Mouse (Mus musculus) left cerebral cortex, adult 9 months (tissue): ENCODE measurements around the gene Zdhhc5.
"Not testable (repeated sequence)": the region's sequence is repeated elsewhere in the genome, so short reads cannot be mapped to it uniquely, and the experiment has no call there.

Experiments used
- DNase-seq, 2 experiments: peaks; one replicate each; pipeline ENCODE4 v3.0.0; 2022; ENCODE audit warnings: low spot score in 2 of 2

Gene Zdhhc5

DNA sequence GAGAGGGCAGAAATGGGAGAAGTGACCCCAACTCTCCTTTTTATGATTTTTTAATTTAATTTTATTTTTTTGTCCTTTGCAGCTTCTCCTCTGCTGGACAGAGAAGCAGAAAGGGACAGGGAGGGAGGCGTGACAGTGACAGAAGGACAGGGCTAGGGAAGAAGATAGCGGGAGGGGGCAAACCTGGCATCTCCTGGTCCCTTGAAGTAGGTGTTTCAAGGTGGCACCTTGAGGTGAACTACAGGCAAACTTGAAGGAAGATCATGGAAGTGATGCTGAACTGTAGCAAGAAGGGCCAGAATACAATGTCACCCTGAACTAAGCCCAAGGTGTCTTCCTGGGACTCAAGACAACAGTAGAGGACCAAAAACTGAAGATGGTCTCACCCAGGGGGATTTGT is 19.9 kb upstream of the Zdhhc5 start:
- no peak for DNase-seq

DNA sequence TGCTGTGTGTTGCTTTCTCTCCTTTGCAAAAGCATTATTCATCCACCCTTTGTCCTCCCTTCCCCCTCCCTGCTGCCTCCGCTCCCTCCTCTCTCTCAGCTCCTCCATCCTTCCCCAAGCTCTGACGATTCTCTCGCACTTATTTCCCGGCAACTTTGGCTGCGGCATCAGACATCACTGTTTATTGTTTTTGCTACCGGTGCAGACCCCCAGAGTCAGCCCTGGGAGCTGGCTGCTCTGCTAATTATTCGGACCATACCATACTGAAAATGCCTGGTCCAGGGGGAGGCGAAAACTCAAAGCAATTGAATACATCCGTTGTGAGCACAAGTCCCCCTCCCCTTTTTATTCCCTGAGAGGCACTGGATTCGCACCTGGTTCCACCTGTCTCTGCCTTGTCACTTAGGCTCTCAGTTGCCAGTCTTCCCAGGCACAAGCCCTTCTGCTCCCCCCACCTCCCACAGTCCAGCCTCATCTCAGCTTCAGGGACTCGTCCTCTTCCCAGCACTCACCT is 19.4 kb upstream of the Zdhhc5 start:
- no peak for DNase-seq

DNA sequence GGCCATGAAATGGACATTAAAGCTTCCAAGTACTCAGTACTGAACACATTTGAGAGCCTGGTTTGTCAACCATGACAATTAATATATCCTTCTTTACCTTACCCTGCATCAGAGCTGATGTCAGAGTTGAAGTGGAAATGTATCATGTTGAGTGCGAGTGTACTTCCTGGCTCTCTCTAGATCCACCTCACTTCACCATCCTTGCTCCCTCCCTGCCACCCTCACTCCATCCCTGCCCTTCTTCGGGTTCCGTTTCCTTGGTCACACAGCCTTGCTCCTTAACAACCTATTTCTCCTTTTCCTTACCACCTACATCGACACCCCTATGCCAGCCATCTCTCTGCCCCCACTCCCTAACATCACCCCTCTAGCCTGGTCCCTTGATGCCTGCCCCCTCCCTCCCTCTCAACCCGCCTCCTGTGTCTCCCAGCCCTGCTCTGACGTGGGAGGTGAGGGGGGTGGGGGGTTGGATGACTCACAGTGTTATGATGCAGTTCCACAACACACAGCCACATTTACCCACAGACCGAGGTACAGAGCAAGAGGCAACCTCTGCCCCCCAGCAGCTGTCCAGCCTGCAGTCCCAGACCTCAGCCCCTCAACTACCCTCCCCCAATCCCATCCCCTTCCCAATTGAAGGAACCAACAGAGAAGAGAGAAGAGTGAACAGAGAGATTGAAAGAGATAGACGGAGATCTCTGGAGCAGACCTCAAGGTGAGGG is 18.8 kb upstream of the Zdhhc5 start, which contains the start of gene Ypel4:
Gene Ypel4 (plus strand): TSS at position 480 of the 722 bp plus-strand sequence.
- DNase-seq = peak in 1 of 2 experiments; percentile 75

DNA sequence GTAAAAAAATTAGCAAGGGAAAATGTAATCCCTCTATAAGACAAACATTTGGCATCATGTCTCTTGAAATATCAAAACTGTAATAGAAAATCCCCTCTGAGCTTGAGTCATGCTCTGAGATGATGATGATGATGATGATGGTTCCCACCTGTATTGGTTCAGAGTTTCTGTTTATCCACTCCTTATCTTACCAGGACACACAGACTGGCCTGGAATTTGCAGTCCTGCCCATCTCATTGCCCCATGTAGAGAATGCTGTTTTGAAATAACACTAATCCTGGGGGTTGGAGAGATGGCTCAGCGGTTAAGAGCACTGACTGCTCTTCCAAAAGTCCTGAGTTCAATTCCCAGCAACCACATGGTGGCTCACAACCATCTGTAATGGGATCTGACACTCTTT is 17.4 kb upstream of the Zdhhc5 start:
- no peak for DNase-seq

DNA sequence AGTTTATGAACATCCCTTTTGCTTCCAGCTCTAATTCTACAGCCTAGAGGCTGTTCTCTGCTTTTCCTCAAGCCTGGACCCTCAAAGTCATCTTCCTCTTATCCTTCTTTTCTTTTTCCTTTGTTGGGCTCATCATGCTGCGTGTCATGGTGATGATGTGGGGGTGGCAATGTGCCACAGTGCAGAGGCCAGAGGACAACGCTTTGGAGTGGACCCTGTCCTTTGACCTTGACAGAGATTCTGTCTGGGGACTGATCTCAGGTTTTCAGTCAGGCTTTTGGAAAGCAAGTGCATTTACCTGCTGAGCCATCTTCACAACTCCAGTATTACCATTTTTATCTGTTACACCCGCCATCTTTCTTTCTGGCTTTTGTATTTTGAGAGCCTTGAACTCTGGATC is 16.2 kb upstream of the Zdhhc5 start:
- no peak for DNase-seq

DNA sequence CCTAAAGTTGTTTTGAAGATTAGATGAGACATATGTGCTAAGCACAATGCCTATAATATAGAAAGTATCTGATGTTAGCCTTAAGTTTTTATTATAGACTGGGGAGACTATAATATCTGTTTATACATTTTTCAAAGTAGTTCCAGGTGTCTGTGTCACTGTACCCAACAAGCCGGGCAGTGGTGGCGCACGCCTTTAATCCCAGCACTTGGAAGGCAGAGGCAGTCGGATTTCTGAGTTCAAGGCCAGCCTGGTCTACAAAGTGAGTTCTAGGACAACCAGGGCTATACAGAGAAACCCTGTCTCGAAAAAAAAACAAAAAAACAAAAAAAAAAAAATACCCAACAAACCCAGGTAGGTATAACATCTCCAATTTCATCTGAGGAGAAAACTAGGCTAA is 13.2 kb upstream of the Zdhhc5 start:
- DNase-seq = not testable (repeated sequence)

DNA sequence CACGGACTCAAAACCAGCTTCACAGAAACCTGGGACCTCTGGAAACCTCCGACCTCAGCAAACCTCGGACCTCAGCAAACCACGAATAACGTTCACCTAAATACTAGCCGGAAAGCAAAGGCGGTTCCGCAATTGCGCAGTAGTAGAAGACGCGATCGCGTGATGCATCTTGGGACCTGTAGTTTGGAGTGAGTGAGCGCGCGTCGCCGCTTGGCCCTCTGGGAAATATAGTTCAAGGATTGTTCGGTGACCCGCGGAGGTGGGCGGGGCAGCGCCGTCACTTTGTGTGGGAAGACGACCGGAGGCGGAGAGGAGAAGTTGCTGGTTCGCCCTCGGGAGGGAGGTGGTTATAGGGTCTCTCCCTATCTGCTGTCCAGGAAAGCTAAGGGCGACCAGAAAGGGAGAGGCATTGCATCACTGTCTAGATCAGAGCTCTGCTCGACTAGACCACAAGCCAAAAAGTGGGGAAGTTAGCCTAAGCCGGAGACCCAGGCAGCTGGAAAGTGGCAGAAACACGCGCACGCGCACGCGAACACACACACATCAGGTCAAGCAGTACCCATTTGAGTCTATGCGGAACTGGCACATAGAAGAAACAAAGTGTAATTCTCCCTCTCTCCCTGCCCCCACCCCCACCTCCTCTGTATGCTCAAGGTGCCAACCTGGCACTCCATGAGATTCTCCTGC is 12.3 kb upstream of the Zdhhc5 start, which contains the start of gene Clp1:
Gene Clp1 (minus strand): TSS at position 179 of the 687 bp plus-strand sequence.
- DNase-seq = peak; percentile 88 to 98

DNA sequence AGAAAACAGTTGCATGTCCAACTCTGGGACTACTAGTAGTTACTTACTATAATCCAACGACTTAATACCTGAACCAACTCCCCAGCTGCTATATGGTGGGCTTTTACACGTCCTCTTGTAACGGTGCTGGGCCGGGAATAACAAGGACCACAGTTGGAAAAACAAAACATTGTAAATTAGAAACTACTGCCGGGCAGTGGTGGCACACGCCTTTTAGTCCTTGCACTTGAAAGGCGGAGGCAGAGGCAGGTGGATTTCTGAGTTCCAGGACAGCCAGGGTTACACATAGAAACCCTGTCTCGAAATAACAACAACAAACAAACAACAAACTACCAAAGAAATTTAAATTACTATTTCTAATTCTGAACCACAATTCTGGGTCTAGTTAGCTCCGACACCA is 11.7 kb upstream of the Zdhhc5 start:
- DNase-seq = no peak

DNA sequence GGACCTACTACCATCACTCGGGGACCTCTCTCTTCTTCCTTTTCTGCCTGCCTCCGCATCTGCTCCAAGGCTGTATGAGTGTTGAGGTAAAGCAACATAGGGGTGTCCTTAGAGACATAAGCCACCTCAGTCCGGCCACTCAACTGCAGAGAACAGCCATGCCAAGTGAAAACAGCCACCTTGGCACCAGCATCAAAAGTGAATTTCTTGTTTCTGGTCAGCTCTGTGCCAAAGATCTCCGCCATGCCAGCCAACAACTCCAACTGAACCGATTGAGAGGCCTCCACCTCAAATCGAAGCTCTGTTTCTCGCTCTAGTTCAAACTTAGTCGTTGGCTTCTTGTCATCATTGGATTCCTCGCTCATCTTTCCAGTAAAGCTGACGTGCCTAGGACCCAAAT is 10.8 kb upstream of the Zdhhc5 start:
- no peak for DNase-seq

DNA sequence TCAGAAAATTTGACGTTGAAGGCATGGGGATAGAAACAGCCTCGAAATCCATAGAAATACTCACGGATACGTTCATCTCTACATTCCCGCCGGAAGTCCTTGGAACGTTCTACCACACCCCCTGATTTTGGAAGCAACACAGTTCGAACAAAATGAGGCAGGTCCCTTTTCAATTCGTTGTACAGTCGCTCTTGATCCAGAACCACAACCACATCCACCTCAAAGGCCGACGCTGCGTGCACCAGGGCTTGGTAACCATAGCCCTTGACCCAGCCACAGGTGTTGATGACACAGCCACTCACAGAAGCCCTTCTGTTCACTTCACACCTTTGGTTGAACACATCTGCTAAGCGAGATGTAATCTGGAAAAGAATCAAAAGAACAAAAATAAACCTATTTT is 8.9 kb upstream of the Zdhhc5 start:
- no peak for DNase-seq

DNA sequence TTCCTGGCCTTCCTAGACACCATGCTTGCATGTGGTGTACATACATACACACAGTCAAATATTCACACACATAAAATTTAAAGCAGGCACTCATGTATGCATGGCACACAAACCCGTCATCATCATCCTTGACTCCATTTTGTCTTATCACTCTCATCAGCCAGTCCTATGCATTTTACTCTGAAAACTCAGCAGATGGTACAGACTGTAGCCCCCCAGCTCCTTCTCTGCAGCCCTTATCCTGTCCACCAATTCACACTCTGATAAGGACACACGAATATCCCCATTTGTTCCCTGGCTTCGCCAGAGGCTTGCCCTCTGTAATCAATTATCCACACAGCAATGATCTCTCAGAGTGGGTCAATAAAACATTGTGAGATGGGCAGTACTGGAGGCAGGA is 6.2 kb upstream of the Zdhhc5 start:
- DNase-seq = no peak

DNA sequence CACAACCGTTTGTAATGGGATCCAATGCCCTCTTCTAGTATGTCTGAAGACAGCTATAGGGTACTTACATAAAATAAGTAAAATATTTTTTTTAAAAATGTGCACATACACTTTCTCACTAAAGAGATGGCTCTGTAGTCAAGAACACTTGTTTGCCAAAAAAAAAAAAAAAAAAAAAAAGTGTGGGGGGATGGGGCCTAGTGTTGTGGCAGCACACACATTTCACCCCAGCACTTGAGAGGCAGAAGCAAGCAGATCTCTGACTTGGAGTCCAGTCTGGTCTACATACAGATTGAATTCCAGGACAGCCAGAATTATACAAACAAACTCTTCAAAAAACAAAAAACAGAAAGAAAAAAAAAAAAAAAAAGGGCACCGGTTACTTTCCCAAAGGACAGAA is 5.7 kb upstream of the Zdhhc5 start:
- no peak for DNase-seq

DNA sequence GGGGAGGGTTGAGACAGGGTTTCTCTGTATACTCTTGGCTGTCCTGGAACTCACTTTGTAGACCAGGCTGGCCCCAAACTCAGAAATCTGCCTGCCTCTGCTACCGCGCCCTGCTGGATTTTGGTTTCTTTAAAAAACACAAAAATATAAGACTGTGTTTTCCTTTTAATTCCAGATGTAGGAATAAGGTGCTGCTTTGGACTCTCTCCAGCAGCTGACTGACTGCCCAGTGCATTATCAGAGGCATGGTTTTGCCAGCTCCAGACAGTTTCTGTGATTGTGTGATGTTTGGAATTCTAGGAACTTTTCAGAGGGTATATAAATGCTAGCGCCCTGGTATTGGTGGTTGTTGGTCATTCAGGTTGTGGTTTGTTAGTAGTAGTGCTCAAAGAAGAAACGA is 2.4 kb upstream of the Zdhhc5 start:
- DNase-seq = no peak

DNA sequence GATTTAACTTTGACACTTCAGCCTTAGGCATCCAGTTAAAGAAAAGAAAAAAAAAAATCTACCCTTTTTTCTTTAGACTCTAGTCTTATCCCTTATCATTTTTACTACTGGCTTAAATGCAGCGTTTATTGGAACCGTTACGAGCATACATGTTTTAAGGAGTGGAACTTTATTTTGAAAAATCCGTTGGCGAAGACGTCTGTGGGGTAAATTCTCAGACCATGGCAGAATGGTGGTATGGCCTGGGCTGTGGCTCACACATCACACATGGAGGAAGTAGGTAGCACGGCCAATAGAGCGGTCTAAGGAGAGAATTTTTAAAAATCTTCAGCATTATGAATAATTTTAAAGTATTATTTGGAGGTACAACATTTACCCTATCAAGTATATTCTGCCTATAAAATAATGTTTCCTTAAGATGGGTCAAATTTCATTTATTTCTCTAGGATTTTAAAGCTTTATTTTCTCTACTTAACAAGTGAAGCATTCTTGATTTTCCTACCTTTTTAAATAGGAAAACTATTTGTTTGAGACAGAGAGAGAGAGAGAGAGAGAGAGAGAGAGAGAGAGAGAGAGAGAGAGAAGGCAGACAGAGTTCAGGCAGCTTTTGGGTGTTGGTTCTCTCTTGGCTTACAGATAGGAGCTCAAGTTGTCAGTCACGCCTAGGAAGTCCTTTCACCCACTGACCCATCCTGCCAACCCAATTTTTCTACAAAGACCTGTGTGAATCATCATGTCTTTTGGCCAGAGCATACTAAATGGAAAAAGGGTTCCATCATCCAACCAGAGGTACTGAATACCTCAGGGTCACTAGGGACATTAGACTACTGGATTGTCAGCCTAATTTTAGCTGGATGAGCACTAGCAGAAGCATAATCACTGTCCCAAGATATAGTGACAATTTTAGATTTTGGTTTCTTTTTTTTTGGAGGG is 1.7 kb upstream of the Zdhhc5 start:
- DNase-seq = no peak

DNA sequence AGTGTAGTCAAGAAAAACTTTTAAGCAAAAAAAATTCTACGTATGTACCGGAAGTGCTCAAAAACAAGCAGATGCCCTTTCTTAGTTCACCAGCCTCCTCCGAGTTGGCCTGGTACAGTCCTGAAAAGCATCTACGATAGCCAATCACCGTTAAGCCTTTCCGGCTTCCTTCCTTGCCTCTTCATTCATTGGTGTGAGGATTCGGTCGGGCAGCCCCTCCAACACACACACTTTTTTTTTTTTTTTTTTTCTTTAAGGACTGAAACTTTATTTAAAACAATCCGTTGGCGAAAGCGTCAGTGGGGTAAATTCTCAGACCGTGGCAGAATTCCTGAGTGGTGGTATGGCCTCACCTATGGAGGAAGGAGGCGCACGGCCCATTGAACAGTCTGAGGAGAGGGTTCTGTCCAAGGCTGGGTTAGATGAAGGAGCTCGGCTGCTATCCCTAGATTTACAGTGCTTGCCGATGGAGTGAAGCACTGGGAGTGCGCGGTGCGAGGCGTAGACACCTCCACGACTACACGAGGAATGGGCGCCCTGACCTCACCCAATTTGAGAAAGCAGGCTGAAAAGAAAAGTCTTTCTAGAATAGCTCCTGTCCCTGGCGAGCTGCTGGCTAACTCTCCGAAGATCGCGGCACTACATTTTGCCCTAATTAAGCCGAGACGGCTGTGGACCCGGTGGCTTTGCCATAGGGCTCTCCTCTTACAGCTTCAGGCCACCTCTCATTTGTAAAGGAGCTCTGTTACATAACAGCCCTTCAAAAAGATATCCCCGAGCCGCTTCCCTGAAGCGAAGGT is 782 bp upstream of the Zdhhc5 start:
- peak; percentile 72 to 95 for DNase-seq

DNA sequence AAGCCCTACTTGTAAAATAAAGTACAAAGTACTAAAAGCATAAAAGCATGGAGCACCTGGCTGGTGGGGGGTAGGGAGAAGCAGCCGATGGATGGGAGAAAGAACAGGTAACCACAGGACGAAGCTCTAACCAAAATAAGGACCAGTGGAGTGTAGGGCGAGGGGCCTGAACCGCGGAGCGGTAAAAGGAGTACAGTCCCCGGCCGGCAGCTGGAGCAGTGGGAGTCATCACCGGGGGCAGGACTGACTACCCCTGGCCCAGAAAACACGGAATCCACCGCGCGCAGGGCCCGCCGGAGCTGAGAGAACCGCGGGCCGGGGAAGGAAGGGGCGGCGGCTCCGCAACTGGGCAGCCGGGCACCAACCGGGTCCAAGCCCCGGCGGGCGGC is 564 bp downstream of the Zdhhc5 start:
- DNase-seq = no peak

DNA sequence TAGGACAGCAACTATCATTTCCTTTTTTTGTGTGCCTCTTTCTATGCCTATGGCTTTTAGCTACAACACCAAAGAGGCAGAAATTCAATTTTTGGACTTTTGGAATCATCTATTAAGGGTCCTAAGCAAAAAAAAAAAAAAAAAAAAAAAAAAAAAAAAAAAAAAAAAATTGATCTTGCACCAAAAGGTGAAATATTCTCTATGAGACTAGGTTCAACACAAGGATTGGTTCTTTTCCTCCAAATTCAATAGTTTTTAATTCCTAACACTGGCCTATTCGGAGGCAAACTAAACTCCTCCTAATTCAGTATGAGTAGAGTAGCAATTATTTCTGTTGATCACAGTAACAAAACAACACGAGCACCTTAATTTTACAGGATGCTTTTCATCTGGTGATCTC is 3.1 kb downstream of the Zdhhc5 start:
- DNase-seq = no peak

DNA sequence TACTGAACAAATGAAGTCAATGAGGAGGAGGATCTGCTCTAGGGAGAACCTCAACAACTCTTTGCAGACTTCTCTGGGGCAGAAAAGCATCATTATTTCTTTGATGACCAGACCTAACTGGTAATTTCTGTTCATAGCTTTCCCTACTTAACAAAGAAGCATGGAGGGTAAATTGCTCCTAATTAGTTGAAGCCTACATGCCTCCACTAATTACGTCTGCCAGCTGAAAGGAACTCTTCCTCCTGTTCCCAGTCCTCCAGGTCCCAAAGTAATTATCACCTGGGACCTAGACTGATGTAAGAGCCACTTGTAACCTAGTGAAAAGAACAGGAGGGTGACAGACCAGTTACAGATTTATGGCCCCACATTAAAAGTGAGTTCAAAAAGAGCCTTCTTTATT is 7.5 kb downstream of the Zdhhc5 start:
- DNase-seq = no peak

DNA sequence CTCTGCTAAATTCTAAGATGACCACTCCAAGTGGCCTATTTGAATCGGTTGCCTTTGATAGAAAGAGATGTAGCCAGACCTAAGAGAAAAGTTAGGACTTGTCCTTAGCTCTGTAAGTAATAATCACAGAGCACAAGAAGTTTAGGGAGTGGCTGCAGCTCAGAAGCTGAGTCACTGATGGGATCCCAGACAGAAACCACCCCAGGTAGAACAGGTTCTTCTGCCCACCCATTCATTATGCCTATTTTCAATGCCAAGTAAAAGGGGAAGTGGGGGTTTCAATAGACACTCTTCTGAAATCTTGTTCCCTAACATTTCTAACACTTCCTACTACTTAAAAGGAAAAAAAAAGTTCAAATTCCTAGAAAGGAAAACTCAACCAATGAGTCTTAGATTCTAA is 9.7 kb downstream of the Zdhhc5 start:
- no peak for DNase-seq

DNA sequence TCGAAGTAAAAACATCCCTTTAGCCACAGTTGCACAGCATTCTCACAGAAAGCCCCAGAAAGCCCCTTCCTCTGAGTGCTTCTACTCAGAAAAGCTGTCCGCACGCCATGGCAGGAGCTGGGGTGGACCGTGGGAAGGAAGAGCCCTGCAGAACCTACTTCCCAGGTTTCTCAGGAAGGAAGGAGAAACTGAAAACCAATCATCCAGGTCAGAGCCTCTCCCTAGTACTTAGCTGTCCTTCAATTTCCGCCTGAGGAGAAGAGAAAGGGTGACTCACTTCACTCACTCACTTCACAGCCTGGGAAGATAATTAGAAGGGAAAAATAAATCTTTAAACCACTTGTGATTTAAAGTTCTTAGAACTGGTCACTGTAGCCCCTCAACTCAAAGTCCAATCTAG is 10.7 kb downstream of the Zdhhc5 start:
- no peak for DNase-seq

DNA sequence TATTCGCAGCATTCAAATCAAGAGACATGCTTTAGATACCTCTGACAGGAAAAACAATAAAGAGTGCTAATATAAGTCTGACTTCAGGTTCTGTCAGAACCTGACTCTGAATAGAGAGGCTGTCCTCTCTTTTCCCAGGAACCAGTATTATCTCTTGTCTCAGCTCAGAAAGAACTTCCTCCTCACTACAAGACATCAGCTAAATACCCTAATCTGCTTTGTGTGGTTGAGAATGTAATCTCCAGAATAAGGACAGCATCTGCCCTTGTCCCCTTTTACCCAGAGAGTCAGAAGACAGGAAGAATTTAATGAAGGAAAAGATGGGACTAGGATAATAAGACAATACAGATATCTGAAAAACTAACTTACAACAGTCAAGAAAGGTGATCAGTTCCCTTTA is 11.5 kb downstream of the Zdhhc5 start:
- no peak for DNase-seq
